Mouse (Mus musculus) midbrain, embryonic 11.5 days (tissue): ENCODE measurements around the gene Scml2. TPM values are rescaled to one million over a fixed set of nuclear protein-coding genes. Genes with fewer than 3 reads are reported as not detected.
A peak's percentile ranks its signal among the peaks of the same experiment; 100 is the strongest.
"Not testable (repeated sequence)": the region's sequence is repeated elsewhere in the genome, so short reads cannot be mapped to it uniquely, and the experiment has no call there.

Experiments
- ATAC-seq: fragments of 200-750 bp; cut with Nextera tagmentation; 2 replicates; pipeline ENCODE4 v1.8.0; 2017; ENCODE audit warnings: moderate TSS enrichment, moderate library complexity; ENCODE audit not compliant: low FRiP score
- DNase-seq: peaks from one replicate; pipeline ENCODE4 v3.0.0; 2015; ENCODE audit warnings: low spot score; ENCODE audit errors: missing footprints
- H3K27ac ChIP-seq: fragments of 300-500 bp; sonication (generic); 2 replicates; pipeline ENCODE4 v1.5.1; 2014; ENCODE audit warnings: low read depth, low read length
- H3K27me3 ChIP-seq: fragments of 300-500 bp; sonication (generic); 2 replicates; pipeline ENCODE4 v1.6.1; 2014; ENCODE audit warnings: mild to moderate bottlenecking, low read length, moderate library complexity, mixed read lengths; ENCODE audit not compliant: control insufficient read depth, insufficient read depth
- H3K36me3 ChIP-seq: fragments of 300-500 bp; sonication (generic); 2 replicates; pipeline ENCODE4 v1.6.1; 2014; ENCODE audit warnings: mild to moderate bottlenecking, low read length, moderate library complexity, mixed read lengths; ENCODE audit not compliant: control insufficient read depth, insufficient read depth
- H3K4me1 ChIP-seq: fragments of 300-500 bp; sonication (generic); 2 replicates; pipeline ENCODE4 v1.6.1; 2014; ENCODE audit warnings: low read length; ENCODE audit not compliant: control insufficient read depth, insufficient read depth
- H3K4me2 ChIP-seq: fragments of 300-500 bp; sonication (generic); 2 replicates; pipeline ENCODE4 v1.6.1; 2014; ENCODE audit warnings: mild to moderate bottlenecking, moderate library complexity
- H3K4me3 ChIP-seq: fragments of 300-500 bp; sonication (generic); 2 replicates; pipeline ENCODE4 v1.5.1; 2014; ENCODE audit warnings: low read depth, low read length
- H3K9ac ChIP-seq: fragments of 300-500 bp; sonication (generic); 2 replicates; pipeline ENCODE4 v1.6.1; 2014; ENCODE audit warnings: low read length
- H3K9me3 ChIP-seq: fragments of 300-500 bp; sonication (generic); 2 replicates; pipeline ENCODE4 v1.6.1; 2016; ENCODE audit warnings: low read length; ENCODE audit not compliant: control insufficient read depth
- whole genome bisulfite sequencing: fragments of 180-500 bp; shearing (Covaris S2); extraction: QIAGEN DNeasy Blood & Tissue Kit; methylation state at CpG from one replicate; pipeline ENCODE4 v1.1.7; 2014; 5-methylcytosine and 5-hydroxymethylcytosine counted together
- polyA plus RNA-seq: library from polyadenylated mRNA; unstranded; fragments of >200 nt; fragmentation: Nextera tagmentation; extraction: Ambion mirVana; gene quantifications from 2 replicates; pipeline ENCODE4 v1.2.1, GENCODE M21; 2014

The Scml2 gene
- polyA plus RNA-seq, result 3.8 and 3.9 TPM in 2 replicates

- H3K27ac ChIP-seq, DNase-seq, H3K9ac ChIP-seq, H3K4me2 ChIP-seq, H3K9me3 ChIP-seq, H3K4me1 ChIP-seq, ATAC-seq, H3K36me3 ChIP-seq, H3K27me3 ChIP-seq, H3K4me3 ChIP-seq: not testable (repeated sequence)
- WGBS, result 90% methylated on average over 2 of the region's 14 CpGs
Observed at GRCm38 (mm10) chrX:161116893-161117292, at the start of gene Scml2. Scml2 (plus strand) TSS chrX:161117193.

GRCm38 (mm10) chrX:161075576-161075975 lies 41.4 kb upstream of the Scml2 start:
- ATAC-seq, H3K36me3 ChIP-seq, H3K4me2 ChIP-seq, H3K27ac ChIP-seq, H3K9me3 ChIP-seq, H3K9ac ChIP-seq, H3K4me1 ChIP-seq, H3K27me3 ChIP-seq, DNase-seq, H3K4me3 ChIP-seq: not testable (repeated sequence)
- 92% methylated on average over 6 of the region's 6 CpGs for WGBS

GRCm38 (mm10) chrX:161162314-161163068 lies 45.5 kb downstream of the Scml2 start:
- ATAC-seq, result peak; percentile 96
- no peaks in the 10 kb centered on the region for H3K9me3 ChIP-seq
- H3K27me3 ChIP-seq, result peaks cover 7% of the 10 kb centered on the region
- no peaks in the 10 kb centered on the region for H3K36me3 ChIP-seq
- H3K4me1 ChIP-seq, result no peaks in the 10 kb centered on the region
- 20% methylated on average over 18 of the region's 22 CpGs for WGBS
- H3K4me2 ChIP-seq, result peak overlapping the region; percentile 51
- peak overlapping the region; percentile 63 for H3K9ac ChIP-seq
- DNase-seq, result peak; percentile 91
- no peak overlapping the region for H3K27ac ChIP-seq
- H3K4me3 ChIP-seq, result peak overlapping the region; percentile 47

- Histone ChIP-seq H3K27me3 (peaks cover 7% of the 10 kb centered on the region), H3K27ac (no peak overlapping the region)
- ATAC-seq, result peak; percentile 82
Observed at GRCm38 (mm10) chrX:161163069-161163416, 46.0 kb downstream of the Scml2 start.

GRCm38 (mm10) chrX:161287156-161287555 lies 170.2 kb downstream of the Scml2 start, which contains the start of gene Gm15262:
Gm15262 (plus strand) TSS chrX:161287456.
- not testable (repeated sequence) for H3K36me3 ChIP-seq, H3K9ac ChIP-seq, H3K4me1 ChIP-seq, ATAC-seq, H3K9me3 ChIP-seq, H3K4me3 ChIP-seq, H3K4me2 ChIP-seq, H3K27me3 ChIP-seq, H3K27ac ChIP-seq, DNase-seq
- 78% methylated on average over 2 of the region's 2 CpGs for WGBS

More at GRCm38 (mm10) chrX:161163069-161163416, 46.0 kb downstream of the Scml2 start:
- Histone ChIP-seq H3K36me3 (no peaks in the 10 kb centered on the region), H3K4me3 (peak overlapping the region; percentile 47), H3K4me2 (peak overlapping the region; percentile 51), H3K4me1 (no peaks in the 10 kb centered on the region), H3K9ac (peak overlapping the region; percentile 63), H3K9me3 (no peaks in the 10 kb centered on the region)
- 10% methylated on average over 6 of the region's 6 CpGs for whole genome bisulfite sequencing
- no peak for DNase-seq

Other genes starting within 250 kb of the Scml2 start
- 0.12 and 0.38 TPM in 2 replicates for gene Gja6, start 210.1 kb upstream of the Scml2 start, polyA plus RNA-seq
- 4.4 and 4.8 TPM in 2 replicates for gene Cdkl5, start 122.5 kb upstream of the Scml2 start, polyA plus RNA-seq
- gene Gm15262, start 170.3 kb downstream of the Scml2 start, polyA plus RNA-seq, result not detected in 2 replicates